Mouse (Mus musculus) stomach, embryonic 14.5 days (tissue): ENCODE measurements at regions not wholly inside any gene's neighbourhood (a gene's known extent, or its start where the extent isn't known, plus 50 kb on each side); places are given as distances from the start of the nearest gene placed in this dataset.
A peak's percentile ranks its signal among the peaks of the same experiment; 100 is the strongest.
"Not testable (repeated sequence)": the region's sequence is repeated elsewhere in the genome, so short reads cannot be mapped to it uniquely, and the experiment has no call there.

Experiments
- ATAC-seq: fragments of 200-750 bp; cut with Nextera tagmentation; 2 replicates; pipeline ENCODE4 v1.8.0; 2017; ENCODE audit warnings: low read depth, moderate TSS enrichment; ENCODE audit not compliant: insufficient number of reproducible peaks, insufficient read depth, low FRiP score
- H3K27ac ChIP-seq: fragments of 300-500 bp; sonication (generic); 2 replicates; pipeline ENCODE4 v1.5.1; 2014; ENCODE audit warnings: mild to moderate bottlenecking, low read length, moderate library complexity, mixed read lengths
- H3K27me3 ChIP-seq: fragments of 300-500 bp; sonication (generic); 2 replicates; pipeline ENCODE4 v1.6.1; 2014; ENCODE audit warnings: low read length, control low read depth, mixed read lengths; ENCODE audit not compliant: control insufficient read depth, insufficient read depth
- H3K36me3 ChIP-seq: fragments of 300-500 bp; sonication (generic); 2 replicates; pipeline ENCODE4 v1.6.1; 2014; ENCODE audit warnings: mild to moderate bottlenecking, control low read depth, low read length, moderate library complexity, mixed read lengths; ENCODE audit not compliant: control insufficient read depth, insufficient read depth
- H3K4me1 ChIP-seq: fragments of 300-500 bp; sonication (generic); 2 replicates; pipeline ENCODE4 v1.6.1; 2014; ENCODE audit warnings: low read length, control low read depth, mixed read lengths; ENCODE audit not compliant: control insufficient read depth, insufficient read depth
- H3K4me2 ChIP-seq: fragments of 300-500 bp; sonication (generic); replicated peaks from 2 replicates; pipeline ENCODE4 v1.6.1; 2014; ENCODE audit warnings: low read depth, low read length, control low read depth
- H3K4me3 ChIP-seq: fragments of 300-500 bp; sonication (generic); 2 replicates; pipeline ENCODE4 v1.5.1; 2014; ENCODE audit warnings: low read depth, low read length, control low read depth
- H3K9ac ChIP-seq: fragments of 300-500 bp; sonication (generic); replicated peaks from 2 replicates; pipeline ENCODE4 v1.6.1; 2014; ENCODE audit warnings: low read depth, mild to moderate bottlenecking, control low read depth, low read length, moderate library complexity, mixed read lengths
- H3K9me3 ChIP-seq: fragments of 300-500 bp; sonication (generic); 2 replicates; pipeline ENCODE4 v1.6.1; 2016; ENCODE audit warnings: low read depth, low read length, control low read depth; ENCODE audit not compliant: control insufficient read depth
- WGBS: fragments of 180-500 bp; shearing (Covaris S2); extraction: QIAGEN DNeasy Blood & Tissue Kit; methylation state at CpG from one replicate; pipeline ENCODE4 v1.1.7; 2014; 5-methylcytosine and 5-hydroxymethylcytosine counted together

GRCm38 (mm10) chr5:129282826-129283225 lies 186.3 kb downstream of the Adgrd1 start:
- H3K27me3 ChIP-seq: no peaks in the 10 kb centered on the region
- no peaks in the 10 kb centered on the region for H3K9me3 ChIP-seq
- H3K4me3 ChIP-seq: no peak overlapping the region
- H3K36me3 ChIP-seq: no peaks in the 10 kb centered on the region
- H3K4me2 ChIP-seq: no peak overlapping the region
- ATAC-seq: no peak
- H3K4me1 ChIP-seq: peaks cover 12% of the 10 kb centered on the region; the same call in 1 of the 2 replicates
- no peak overlapping the region for H3K9ac ChIP-seq
- H3K27ac ChIP-seq: peak overlapping the region; percentile 6; the same call in 1 of the 2 replicates
- 16% methylated on average over 5 of the region's 5 CpGs for WGBS

- Histone ChIP-seq H3K4me1 (no peaks in the 10 kb centered on the region), H3K4me3 (no peak overlapping the region), H3K27me3 (no peaks in the 10 kb centered on the region), H3K9ac (no peak overlapping the region), H3K36me3 (no peaks in the 10 kb centered on the region), H3K4me2 (no peak overlapping the region), H3K9me3 (no peaks in the 10 kb centered on the region), H3K27ac (no peak overlapping the region)
- 8% methylated on average over 8 of the region's 8 CpGs for WGBS
- peak; percentile 61; the same call in 1 of the 2 replicates for ATAC-seq
Observed at GRCm38 (mm10) chr5:129287481-129287880, 190.9 kb downstream of the Adgrd1 start.

- WGBS: 64% methylated on average over 10 of the region's 10 CpGs
- not testable (repeated sequence) for H3K9me3 ChIP-seq, H3K4me1 ChIP-seq, H3K27me3 ChIP-seq, ATAC-seq, H3K4me2 ChIP-seq, H3K27ac ChIP-seq, H3K36me3 ChIP-seq, H3K4me3 ChIP-seq, H3K9ac ChIP-seq
Observed at GRCm38 (mm10) chr5:129292821-129293220, 196.3 kb downstream of the Adgrd1 start.

GRCm38 (mm10) chr5:129294861-129295542 lies 198.5 kb downstream of the Adgrd1 start:
- H3K27ac ChIP-seq, H3K4me2 ChIP-seq, H3K4me1 ChIP-seq, H3K36me3 ChIP-seq, H3K27me3 ChIP-seq, H3K9me3 ChIP-seq, H3K9ac ChIP-seq, H3K4me3 ChIP-seq: not testable (repeated sequence)
- peak; percentile 44; the same call in 1 of the 2 replicates for ATAC-seq
- 35% methylated on average over 8 of the region's 8 CpGs for WGBS

GRCm38 (mm10) chr5:129297657-129298349 lies 201.3 kb downstream of the Adgrd1 start:
- 53% methylated on average over 11 of the region's 11 CpGs for WGBS
- H3K4me2 ChIP-seq: no peak overlapping the region
- 0 out of 2 replicates have a peak, but pooled peaks cover 6% of the 10 kb centered on the region for H3K4me1 ChIP-seq
- H3K9me3 ChIP-seq: no peaks in the 10 kb centered on the region
- H3K4me3 ChIP-seq: no peak overlapping the region
- no peak overlapping the region for H3K9ac ChIP-seq
- H3K27me3 ChIP-seq: no peaks in the 10 kb centered on the region
- no peak for ATAC-seq
- H3K36me3 ChIP-seq: no peaks in the 10 kb centered on the region
- no peak overlapping the region for H3K27ac ChIP-seq

GRCm38 (mm10) chr5:129298646-129299455 lies 202.2 kb upstream of the Sfswap start:
- Histone ChIP-seq H3K4me2 (no peak overlapping the region), H3K27ac (no peak overlapping the region), H3K9me3 (no peaks in the 10 kb centered on the region), H3K9ac (no peak overlapping the region), H3K36me3 (no peaks in the 10 kb centered on the region), H3K4me1 (0 out of 2 replicates have a peak, but pooled peaks cover 6% of the 10 kb centered on the region), H3K27me3 (no peaks in the 10 kb centered on the region), H3K4me3 (no peak overlapping the region)
- no peak for ATAC-seq
- WGBS: 19% methylated on average over 11 of the region's 11 CpGs

- Histone ChIP-seq H3K4me3 (no peak overlapping the region), H3K27me3 (no peaks in the 10 kb centered on the region), H3K27ac (no peak overlapping the region), H3K9ac (no peak overlapping the region), H3K9me3 (no peaks in the 10 kb centered on the region), H3K36me3 (no peaks in the 10 kb centered on the region), H3K4me2 (no peak overlapping the region), H3K4me1 (0 out of 2 replicates have a peak, but pooled peaks cover 6% of the 10 kb centered on the region)
- WGBS: 26% methylated on average over 2 of the region's 2 CpGs
- no peak for ATAC-seq
Observed at GRCm38 (mm10) chr5:129299456-129299765, 201.6 kb upstream of the Sfswap start.

- H3K4me2 ChIP-seq: no peak overlapping the region
- H3K4me1 ChIP-seq: 0 out of 2 replicates have a peak, but pooled peaks cover 6% of the 10 kb centered on the region
- no peak overlapping the region for H3K9ac ChIP-seq
- no peaks in the 10 kb centered on the region for H3K9me3 ChIP-seq
- H3K27me3 ChIP-seq: no peaks in the 10 kb centered on the region
- 91% methylated on average over 6 of the region's 6 CpGs for WGBS
- no peak for ATAC-seq
- H3K4me3 ChIP-seq: no peak overlapping the region
- H3K36me3 ChIP-seq: no peaks in the 10 kb centered on the region
- no peak overlapping the region for H3K27ac ChIP-seq
Observed at GRCm38 (mm10) chr5:129300423-129300822, 200.6 kb upstream of the Sfswap start.
